Mouse (Mus musculus) kidney, postnatal 10 days (tissue): ENCODE results near the gene Pla2g4d.
A peak's percentile ranks its signal among the peaks of the same experiment; 100 is the strongest.
"Not testable (repeated sequence)": the region's sequence is repeated elsewhere in the genome, so short reads cannot be mapped to it uniquely, and the experiment has no call there.

Experiments used
- DNase-seq: peaks from one replicate; pipeline ENCODE4 v3.0.0; 2021; ENCODE audit warnings: mixed read lengths

The Pla2g4d gene

DNA sequence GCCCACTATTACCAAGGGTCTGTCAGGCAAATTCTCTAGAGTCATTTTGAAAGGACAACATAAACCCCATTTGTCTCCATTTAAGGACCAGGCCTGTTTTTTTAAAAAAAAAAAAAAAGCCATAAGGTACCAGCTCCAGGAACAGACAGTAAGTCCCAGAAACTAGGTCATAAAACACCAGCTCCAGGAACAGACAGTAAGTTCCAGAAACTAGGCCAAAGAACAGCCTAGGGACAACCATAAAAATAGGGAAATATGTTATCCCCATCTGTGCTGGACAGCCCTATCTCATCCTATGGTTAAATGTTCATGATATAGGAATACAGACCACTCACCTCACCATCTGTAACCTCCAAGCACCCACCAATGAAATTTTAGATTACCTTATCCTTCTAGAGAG is 32.7 kb downstream of the Pla2g4d start:
- no peak for DNase-seq

DNA sequence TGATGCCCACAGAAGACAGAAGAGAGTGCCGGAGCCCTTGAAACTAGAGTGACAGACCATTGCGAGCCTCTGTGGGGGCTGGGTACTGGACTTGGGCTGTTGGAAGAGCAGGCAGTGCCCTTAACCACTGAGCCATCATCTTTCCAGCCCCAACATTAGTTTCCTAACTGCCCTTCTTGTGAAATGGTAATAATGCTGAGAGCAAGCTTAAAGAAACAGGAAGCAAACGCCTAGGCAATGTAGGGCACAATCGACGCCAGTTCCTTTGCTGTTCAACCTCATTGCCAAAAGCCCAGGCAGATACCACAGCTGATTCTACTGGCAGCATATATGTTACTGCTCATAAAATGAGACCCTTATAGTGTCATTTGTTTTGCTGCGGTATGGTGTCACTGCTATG is 36.4 kb downstream of the Pla2g4d start:
- no peak for DNase-seq

DNA sequence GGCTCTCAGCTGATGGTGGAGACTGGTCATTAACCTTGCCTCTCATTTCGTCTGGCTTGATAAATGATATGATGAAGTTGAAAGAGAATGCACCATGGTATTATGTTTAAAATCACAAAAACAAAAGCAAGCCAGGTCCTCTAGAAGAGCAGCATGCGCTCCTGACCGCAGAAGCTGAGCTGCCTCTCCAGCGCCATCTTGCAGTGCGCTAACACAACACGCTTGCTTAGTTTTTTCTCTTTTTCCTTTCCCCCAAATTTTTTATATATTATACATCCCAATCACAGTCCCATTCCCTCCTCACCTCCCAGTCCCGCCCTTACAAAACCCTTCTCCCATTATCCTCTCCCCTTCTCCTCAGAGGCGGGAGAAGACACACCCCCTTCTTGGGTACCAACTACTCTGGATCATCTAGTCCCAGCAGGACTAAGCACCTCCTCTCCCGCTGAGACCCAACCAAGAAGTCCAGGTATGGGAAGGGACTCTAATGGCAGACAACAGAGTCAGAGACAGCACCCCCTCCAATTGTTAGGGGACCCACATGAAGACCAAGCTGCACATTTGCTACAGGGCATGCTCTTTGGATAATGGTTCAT is 43.5 kb downstream of the Pla2g4d start:
- DNase-seq = peak; percentile 22

DNA sequence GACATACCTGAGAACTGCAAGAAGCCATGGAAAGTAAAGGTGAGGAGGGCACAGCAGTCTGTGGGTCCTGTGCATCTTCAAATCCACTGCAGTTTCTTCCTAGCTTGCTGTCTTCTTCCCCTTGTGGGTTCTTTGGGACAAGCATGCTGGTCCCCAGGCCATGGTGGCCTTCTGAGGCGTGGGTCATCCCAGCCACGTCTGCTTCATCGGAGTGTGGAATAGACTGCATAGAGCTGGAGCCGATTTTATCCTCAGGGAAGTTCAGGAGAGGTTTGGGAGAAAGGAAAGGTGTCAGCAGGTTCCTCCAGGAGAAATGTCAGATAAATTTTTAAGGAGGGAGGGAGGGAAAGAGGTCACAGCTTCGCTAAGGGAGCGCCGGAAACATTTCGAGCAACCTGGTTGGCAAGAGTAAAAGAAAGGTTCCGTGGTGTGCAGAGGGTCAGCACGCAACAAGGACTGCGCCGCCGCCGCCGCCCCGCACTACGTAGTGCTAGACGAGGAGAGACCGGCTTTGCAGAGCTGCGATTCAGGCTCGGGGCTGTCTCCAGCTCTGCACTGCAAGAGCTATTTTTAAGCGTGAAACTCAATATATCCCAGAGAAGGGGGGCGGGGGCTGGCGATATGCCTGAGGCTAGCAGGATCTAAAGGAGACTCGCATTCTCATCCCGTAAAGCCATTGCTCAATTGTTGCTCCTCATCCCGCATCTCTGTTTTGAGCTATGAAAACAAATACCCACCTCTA is 44.1 kb downstream of the Pla2g4d start, which contains the start of gene Pla2g4e:
TSS of gene Pla2g4e (minus strand) at position 657 of the 742 bp plus-strand sequence.
- DNase-seq = peak; percentile 23

DNA sequence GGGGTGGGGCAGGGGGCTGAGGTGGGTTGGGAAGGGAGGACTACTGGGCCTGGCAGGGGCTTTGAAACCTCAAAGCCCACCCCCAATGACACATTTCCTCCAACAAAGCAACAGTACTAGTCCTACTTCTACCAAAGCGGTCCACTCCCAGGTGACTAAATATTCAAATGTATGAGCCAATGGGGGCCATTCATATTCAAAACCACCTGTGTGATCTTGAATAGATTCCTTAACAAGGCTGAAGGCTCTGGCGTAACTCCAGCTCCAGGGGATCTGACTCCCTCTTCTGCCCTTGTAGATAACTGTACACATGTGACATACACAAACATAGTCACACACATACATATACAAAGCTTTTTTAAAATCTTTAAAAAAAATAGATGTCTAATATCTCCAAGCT is 45.0 kb downstream of the Pla2g4d start:
- no peak for DNase-seq

DNA sequence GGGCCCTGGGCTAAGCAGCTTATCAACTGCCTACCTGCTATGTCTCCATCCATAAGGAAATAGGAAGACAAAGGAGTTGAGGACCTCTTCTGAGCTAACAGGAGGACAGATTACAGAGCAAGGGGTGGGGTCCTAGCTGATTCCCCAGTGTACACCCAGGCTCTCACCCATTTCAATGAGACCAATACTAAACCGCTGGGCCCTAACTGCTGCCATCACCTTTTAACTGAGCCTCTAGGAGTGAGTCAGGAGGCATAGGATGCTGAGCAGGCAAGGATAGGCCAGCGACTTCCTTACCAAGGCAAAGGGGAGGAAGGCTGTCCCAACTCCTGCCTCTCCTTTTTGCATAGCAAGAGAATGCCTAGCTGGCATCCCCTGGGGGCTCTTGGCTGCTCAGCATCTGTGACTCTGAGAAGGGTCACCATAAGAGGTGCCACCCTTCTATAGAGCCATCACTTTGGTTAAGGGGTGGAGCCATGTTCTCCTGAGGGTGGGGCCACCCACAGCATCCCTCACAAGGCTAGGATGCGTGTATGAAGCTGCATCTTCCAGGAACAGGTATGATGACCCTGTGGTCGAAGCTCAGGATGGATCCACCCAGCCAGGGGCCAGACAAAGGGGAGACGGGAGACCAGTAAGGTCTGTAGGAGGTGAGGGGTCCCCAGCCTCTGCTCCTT is 46.1 kb downstream of the Pla2g4d start:
- no peak for DNase-seq

DNA sequence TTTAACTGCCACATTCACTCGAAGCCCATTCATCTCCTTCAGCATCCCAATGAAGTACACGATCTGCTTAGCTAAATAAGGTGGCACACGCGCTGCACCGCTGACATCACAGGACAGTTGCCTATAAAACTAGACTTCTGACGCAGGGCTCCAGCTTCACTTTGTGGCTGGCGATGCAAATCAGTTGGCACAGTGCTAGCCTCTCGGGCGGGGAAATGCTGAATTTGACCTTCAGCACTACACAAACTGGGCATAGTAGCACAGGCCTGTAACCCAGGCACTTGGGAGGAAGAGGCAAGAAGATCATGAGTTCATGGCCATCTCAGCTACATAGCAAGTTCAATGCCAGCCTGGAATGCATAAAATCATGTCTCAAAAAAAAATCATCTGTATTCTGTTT is 50.3 kb downstream of the Pla2g4d start:
- not testable (repeated sequence) for DNase-seq

DNA sequence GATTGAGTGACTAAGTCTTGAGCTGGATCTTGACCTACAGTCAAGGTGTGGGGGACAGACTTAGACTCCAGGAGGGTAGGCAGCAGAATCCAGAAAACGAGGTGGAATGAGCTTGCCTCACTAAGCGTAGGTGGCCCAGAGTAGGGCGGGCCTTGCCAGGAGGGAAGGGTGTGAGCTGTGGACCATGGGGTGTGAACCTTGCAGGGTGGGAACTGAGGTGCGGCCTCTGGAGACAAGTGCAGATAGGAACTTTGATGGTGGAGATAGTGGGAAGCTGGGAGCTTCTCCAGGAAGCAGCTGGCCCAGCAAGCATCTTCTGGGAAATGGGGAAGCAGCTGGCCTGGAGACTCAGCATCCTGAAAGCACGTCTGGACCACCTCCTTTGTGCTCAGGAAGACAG is 51.2 kb downstream of the Pla2g4d start:
- no peak for DNase-seq

DNA sequence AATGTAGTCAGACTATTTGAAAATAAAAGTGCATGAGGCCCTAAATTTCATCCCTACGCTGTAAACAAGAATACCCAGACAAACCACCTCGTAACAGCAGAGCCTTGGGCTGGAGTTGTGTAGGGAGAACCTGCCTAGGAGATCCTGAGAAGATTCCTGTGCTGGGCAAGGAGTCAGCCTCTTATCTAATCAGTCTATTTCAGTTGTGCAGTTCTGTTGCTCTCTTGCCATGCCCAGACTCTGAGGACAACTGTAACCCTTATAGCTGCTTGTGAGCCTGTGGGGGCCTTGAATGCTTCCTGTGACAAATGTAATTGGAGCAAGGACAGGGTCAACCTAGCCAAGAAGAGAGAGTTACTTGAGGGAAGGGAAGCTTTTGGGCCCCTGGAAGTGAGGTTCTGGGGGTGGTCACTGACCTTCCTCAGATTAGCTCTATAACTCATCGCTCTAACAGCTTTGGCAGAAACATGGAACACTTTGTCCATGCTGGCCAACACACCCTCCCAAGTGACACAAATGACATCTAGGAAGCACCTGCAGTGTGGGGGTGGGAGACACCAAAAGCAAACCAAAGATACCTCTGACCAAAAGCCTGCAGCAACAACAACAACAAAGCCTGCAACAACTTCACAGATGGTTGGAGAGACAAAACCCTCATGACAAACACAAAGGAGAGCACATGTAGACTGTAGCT is 52.9 kb downstream of the Pla2g4d start:
- DNase-seq = no peak

DNA sequence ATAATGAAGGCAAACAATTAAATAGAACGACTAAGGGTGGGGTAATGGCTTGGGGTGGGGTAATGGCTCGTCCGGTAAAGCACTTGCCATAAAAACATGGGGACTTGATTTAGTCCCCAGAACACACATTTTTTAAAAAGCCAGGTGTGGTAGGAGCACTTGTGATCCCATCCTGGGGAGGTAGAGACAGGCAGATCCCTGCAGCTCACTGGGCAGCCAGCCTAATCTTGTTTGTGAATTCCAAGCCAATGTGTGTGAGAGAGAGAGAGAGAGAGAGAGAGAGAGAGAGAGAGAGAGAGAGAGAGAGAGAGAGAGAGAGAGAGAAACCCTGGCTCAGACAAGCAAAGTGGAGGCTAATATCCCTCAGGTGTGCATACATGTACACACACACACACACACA is 53.6 kb downstream of the Pla2g4d start:
- no peak for DNase-seq

DNA sequence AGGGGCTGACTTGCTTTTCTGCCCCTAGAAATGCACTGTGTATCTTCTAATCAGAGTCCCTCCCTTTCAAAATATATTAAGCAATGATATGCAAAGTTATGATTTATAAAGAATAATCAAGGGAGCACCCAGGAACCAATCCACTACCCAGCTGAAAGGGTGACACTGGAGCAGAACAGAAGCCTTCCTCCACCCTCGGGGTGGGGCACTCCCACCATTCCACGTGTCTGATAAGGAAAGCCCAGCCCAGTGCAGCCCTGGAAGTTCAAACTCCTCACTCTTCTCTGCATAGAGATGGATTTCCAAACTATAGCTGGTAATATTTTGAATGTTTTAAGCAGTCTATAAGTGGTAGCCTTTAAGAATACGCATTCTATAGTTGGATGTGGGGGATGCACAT is 57.4 kb downstream of the Pla2g4d start:
- no peak for DNase-seq
